In genomic region chr8:107881851-107882250, GRCm38 (mm10) we compare ENCODE assay signal across 8 mouse cellular contexts.
DNase-seq lines count a peak whose midpoint lies in the region; ATAC-seq lines count a peak whose summit lies in the region.

No protein-coding gene starts in this region.

- intact Hi-C loops in left cerebral cortex, postnatal 4 days (cut with DNase I), result no loop called here

- H3K9me3 ChIP-seq in intestine, embryonic 14.5 days (ENCODE audit: control insufficient read depth, low read length), result no peaks in the 10 kb centered on the region
- H3K9me3 ChIP-seq in intestine, embryonic 15.5 days, result no peaks in the 10 kb centered on the region
- H3K9me3 ChIP-seq in embryonic facial prominence, embryonic 11.5 days (replicated peaks; ENCODE audit: control insufficient read depth, low read length), result no peaks in the 10 kb centered on the region
- no peaks in the 10 kb centered on the region for H3K9me3 ChIP-seq in neural tube, embryonic 14.5 days (ENCODE audit: control insufficient read depth, low read length)

- DNase-seq in intestine, embryonic 14.5 days (ENCODE audit: low spot score), result peak; percentile 83
- peak; percentile 80 for DNase-seq in adrenal gland, postnatal 10 days
- DNase-seq in embryonic facial prominence, embryonic 11.5 days (ENCODE audit: low spot score), result peak; percentile 88
- DNase-seq in induced T-regulatory cell, adult 2 months (ENCODE audit: low read depth), result peak; percentile 37
- peak; percentile 76 for DNase-seq in left cerebral cortex, postnatal 4 days
- DNase-seq in urinary bladder, postnatal 14 days (ENCODE audit: low spot score), result peak; percentile 77

- no peak overlapping the region for H3K4me2 ChIP-seq in intestine, embryonic 14.5 days (ENCODE audit: low read length)
- no peak overlapping the region for H3K4me2 ChIP-seq in intestine, embryonic 15.5 days (replicated peaks)
- H3K4me2 ChIP-seq in embryonic facial prominence, embryonic 11.5 days (ENCODE audit: low read depth, low read length), result no peak overlapping the region
- no peak overlapping the region for H3K4me2 ChIP-seq in neural tube, embryonic 14.5 days (ENCODE audit: low read depth, low read length)

- no peak for ATAC-seq in intestine, embryonic 14.5 days (replicated peaks; ENCODE audit: low FRiP score, low TSS enrichment, low read depth)
- ATAC-seq in intestine, embryonic 15.5 days, result no peak
- no peak for ATAC-seq in embryonic facial prominence, embryonic 11.5 days (replicated peaks; ENCODE audit: insufficient number of reproducible peaks, low FRiP score, low TSS enrichment, low read depth)
- ATAC-seq in neural tube, embryonic 14.5 days (ENCODE audit: low read depth), result no peak

- no peaks in the 10 kb centered on the region for H3K36me3 ChIP-seq in intestine, embryonic 14.5 days (ENCODE audit: control insufficient read depth, insufficient read depth, low read length)
- H3K36me3 ChIP-seq in intestine, embryonic 15.5 days, result no peaks in the 10 kb centered on the region
- H3K36me3 ChIP-seq in embryonic facial prominence, embryonic 11.5 days (replicated peaks; ENCODE audit: control insufficient read depth, insufficient read depth, low read depth, low read length), result no peaks in the 10 kb centered on the region
- no peaks in the 10 kb centered on the region for H3K36me3 ChIP-seq in neural tube, embryonic 14.5 days (ENCODE audit: control insufficient read depth, insufficient read depth, low read length)

- WGBS in intestine, embryonic 14.5 days, result 23% methylated on average over 7 of the region's 7 CpGs
- WGBS in intestine, embryonic 15.5 days, result 21% methylated on average over 7 of the region's 7 CpGs
- WGBS in embryonic facial prominence, embryonic 11.5 days, result 18% methylated on average over 7 of the region's 7 CpGs
- 15% methylated on average over 7 of the region's 7 CpGs for WGBS in neural tube, embryonic 14.5 days

- H3K4me3 ChIP-seq in intestine, embryonic 14.5 days (ENCODE audit: low read depth, low read length), result no peak overlapping the region
- no peak overlapping the region for H3K4me3 ChIP-seq in intestine, embryonic 15.5 days (replicated peaks)
- H3K4me3 ChIP-seq in embryonic facial prominence, embryonic 11.5 days (ENCODE audit: low read depth, low read length), result no peak overlapping the region
- no peak overlapping the region for H3K4me3 ChIP-seq in neural tube, embryonic 14.5 days (ENCODE audit: low read depth, low read length)

- H3K27ac ChIP-seq in intestine, embryonic 14.5 days (ENCODE audit: low read depth), result no peak overlapping the region
- no peak overlapping the region for H3K27ac ChIP-seq in intestine, embryonic 15.5 days
- no peak overlapping the region for H3K27ac ChIP-seq in embryonic facial prominence, embryonic 11.5 days (replicated peaks; ENCODE audit: low read depth, low read length)
- peak overlapping the region; percentile 8; the same call in 1 of the 2 replicates for H3K27ac ChIP-seq in neural tube, embryonic 14.5 days (ENCODE audit: low read depth, low read length)

- H3K4me1 ChIP-seq in intestine, embryonic 14.5 days (replicated peaks; ENCODE audit: control insufficient read depth, insufficient read depth, low read length), result peaks cover 9% of the 10 kb centered on the region; the same call in 1 of the 2 replicates
- H3K4me1 ChIP-seq in intestine, embryonic 15.5 days (replicated peaks), result 0 out of 2 replicates have a peak, but pooled peaks cover 7% of the 10 kb centered on the region
- H3K4me1 ChIP-seq in embryonic facial prominence, embryonic 11.5 days (ENCODE audit: control insufficient read depth, insufficient read depth, low read length), result peaks cover 4% of the 10 kb centered on the region
- no peaks in the 10 kb centered on the region for H3K4me1 ChIP-seq in neural tube, embryonic 14.5 days (ENCODE audit: control insufficient read depth, insufficient read depth, low read length)

- no peaks in the 10 kb centered on the region for H3K27me3 ChIP-seq in intestine, embryonic 14.5 days (replicated peaks; ENCODE audit: control insufficient read depth, insufficient read depth, low read length)
- no peaks in the 10 kb centered on the region for H3K27me3 ChIP-seq in intestine, embryonic 15.5 days (replicated peaks)
- no peaks in the 10 kb centered on the region for H3K27me3 ChIP-seq in embryonic facial prominence, embryonic 11.5 days (ENCODE audit: control insufficient read depth, insufficient read depth, low read length)
- H3K27me3 ChIP-seq in neural tube, embryonic 14.5 days (ENCODE audit: control insufficient read depth, insufficient read depth, low read length), result no peaks in the 10 kb centered on the region

- no peak overlapping the region for H3K9ac ChIP-seq in intestine, embryonic 14.5 days (ENCODE audit: low read length)
- H3K9ac ChIP-seq in intestine, embryonic 15.5 days, result no peak overlapping the region
- H3K9ac ChIP-seq in embryonic facial prominence, embryonic 11.5 days (replicated peaks; ENCODE audit: low read length), result no peak overlapping the region
- H3K9ac ChIP-seq in neural tube, embryonic 14.5 days (replicated peaks; ENCODE audit: low read depth, low read length), result no peak overlapping the region

Comparison
In these comparisons a context has a peak if more than half of its experiments do, and no peak if none do; other contexts are left out.
1. DNase-seq: peak in every context shown above with its lines; median percentile 88 in embryonic facial prominence, embryonic 11.5 days; 83 in intestine, embryonic 14.5 days; 80 in adrenal gland, postnatal 10 days; 77 in urinary bladder, postnatal 14 days; 76 in left cerebral cortex, postnatal 4 days; 37 in induced T-regulatory cell, adult 2 months.